Mouse (Mus musculus) monocyte, adult 2 months (primary cell): ENCODE results near the gene Iqgap2.

Source experiments
- DNase-seq, 2 experiments: peaks; one replicate each; pipeline ENCODE4 v3.0.0; 2022; ENCODE audit warnings: low spot score in 2 of 2, low read depth in 1 of 2

Gene Iqgap2

GRCm38 (mm10) chr13:95596689-95597088 is 295.0 kb downstream of the Iqgap2 start:
- DNase-seq: no peak

- DNase-seq: no peak
Measured at GRCm38 (mm10) chr13:95595921-95596320, 295.8 kb downstream of the Iqgap2 start.

- DNase-seq: no peak
Measured at GRCm38 (mm10) chr13:95595411-95595810, 296.3 kb downstream of the Iqgap2 start.

GRCm38 (mm10) chr13:95592860-95593259 is 298.9 kb downstream of the Iqgap2 start:
- DNase-seq: peak in 1 of 2 experiments; percentile 4

- no peak for DNase-seq
Measured at GRCm38 (mm10) chr13:95591606-95592005, 300.1 kb downstream of the Iqgap2 start.

GRCm38 (mm10) chr13:95587628-95588027 is 304.1 kb downstream of the Iqgap2 start:
- DNase-seq: no peak

- no peak for DNase-seq
Measured at GRCm38 (mm10) chr13:95584898-95585297, 306.8 kb downstream of the Iqgap2 start.

- no peak for DNase-seq
Measured at GRCm38 (mm10) chr13:95583237-95584189, 308.2 kb downstream of the Iqgap2 start.

- DNase-seq: no peak
Measured at GRCm38 (mm10) chr13:95581850-95582249, 309.9 kb downstream of the Iqgap2 start.

- no peak for DNase-seq
Measured at GRCm38 (mm10) chr13:95578016-95578697, 313.6 kb downstream of the Iqgap2 start.
